Mouse (Mus musculus): Measurements from ENCODE around the gene Vmn2r83. TPM values are rescaled to one million over a fixed set of nuclear protein-coding genes. Genes with fewer than 3 reads are reported as not detected.

The Vmn2r83 gene
- polyA plus RNA-seq, 1 experiment from 2014 or later, result not detected

DNA sequence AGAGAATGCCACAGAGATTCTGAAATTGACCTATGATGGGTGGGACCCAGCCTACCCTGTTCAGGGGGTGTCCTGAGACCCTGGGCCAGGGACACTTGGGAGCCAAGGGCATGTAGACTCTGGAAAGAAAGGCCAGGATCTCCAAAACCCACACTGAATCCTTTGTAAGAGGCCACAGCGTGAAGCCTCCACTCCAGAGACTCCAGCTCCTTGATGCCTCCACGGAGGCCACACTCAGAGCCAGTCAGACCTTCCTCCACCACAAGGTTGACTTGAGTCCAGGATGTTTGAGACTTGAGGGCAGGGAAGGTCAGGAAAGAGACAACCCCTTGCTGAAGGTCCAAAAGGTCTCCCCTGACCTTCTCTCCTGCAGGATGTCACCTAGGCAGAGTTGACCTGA lies 65.9 kb downstream of the Vmn2r83 start:
- no peak overlapping the region for H3K4me3 ChIP-seq (ENCODE audit: low read length)
- H3K9ac ChIP-seq (ENCODE audit: low read length), result no peak overlapping the region
- H3K9me3 ChIP-seq (replicated peaks; ENCODE audit: control insufficient read depth, low read length), result no peaks in the 10 kb centered on the region
- H3K27me3 ChIP-seq (ENCODE audit: control insufficient read depth, insufficient read depth, low read length), result 0 out of 2 replicates have a peak, but pooled peaks cover 4% of the 10 kb centered on the region
- H3K4me1 ChIP-seq (ENCODE audit: control insufficient read depth, insufficient read depth, low read length), result peaks cover 4% of the 10 kb centered on the region; the same call in 1 of the 2 replicates
- WGBS, result 91% methylated on average over 2 of the region's 2 CpGs
- no peak for ATAC-seq (replicated peaks; ENCODE audit: extremely low read depth, insufficient read depth, low FRiP score)
- H3K36me3 ChIP-seq (ENCODE audit: control insufficient read depth, insufficient read depth), result peaks cover 1% of the 10 kb centered on the region; the same call in 1 of the 2 replicates
- H3K27ac ChIP-seq (ENCODE audit: low read length), result no peak overlapping the region
- H3K4me2 ChIP-seq (ENCODE audit: low read depth, low read length), result no peak overlapping the region

GRCm38 (mm10) chr10:79535431-79535830 lies 66.9 kb downstream of the Vmn2r83 start:
- Histone ChIP-seq H3K9ac (ENCODE audit: low read length) (no peak overlapping the region), H3K27me3 (ENCODE audit: control insufficient read depth, insufficient read depth, low read length) (0 out of 2 replicates have a peak, but pooled peaks cover 4% of the 10 kb centered on the region), H3K4me3 (ENCODE audit: low read length) (no peak overlapping the region), H3K4me1 (ENCODE audit: control insufficient read depth, insufficient read depth, low read length) (peaks cover 4% of the 10 kb centered on the region; the same call in 1 of the 2 replicates), H3K9me3 (replicated peaks; ENCODE audit: control insufficient read depth, low read length) (no peaks in the 10 kb centered on the region), H3K4me2 (ENCODE audit: low read depth, low read length) (no peak overlapping the region), H3K36me3 (ENCODE audit: control insufficient read depth, insufficient read depth) (peaks cover 11% of the 10 kb centered on the region; the same call in 1 of the 2 replicates), H3K27ac (ENCODE audit: low read length) (no peak overlapping the region)
- 62% methylated on average over 1 of the region's 1 CpGs for WGBS
- ATAC-seq (replicated peaks; ENCODE audit: extremely low read depth, insufficient read depth, low FRiP score), result no peak

- H3K9ac ChIP-seq (ENCODE audit: low read length), result no peak overlapping the region
- H3K9me3 ChIP-seq (replicated peaks; ENCODE audit: control insufficient read depth, low read length), result no peaks in the 10 kb centered on the region
- peaks cover 20% of the 10 kb centered on the region for H3K36me3 ChIP-seq (ENCODE audit: control insufficient read depth, insufficient read depth)
- 69% methylated on average over 12 of the region's 12 CpGs for WGBS
- H3K27me3 ChIP-seq (ENCODE audit: control insufficient read depth, insufficient read depth, low read length), result 0 out of 2 replicates have a peak, but pooled peaks cover 4% of the 10 kb centered on the region
- ATAC-seq (replicated peaks; ENCODE audit: extremely low read depth, insufficient read depth, low FRiP score), result no peak
- H3K27ac ChIP-seq (ENCODE audit: low read length), result no peak overlapping the region
- H3K4me2 ChIP-seq (ENCODE audit: low read depth, low read length), result no peak overlapping the region
- no peak overlapping the region for H3K4me3 ChIP-seq (ENCODE audit: low read length)
- peaks cover 4% of the 10 kb centered on the region; the same call in 1 of the 2 replicates for H3K4me1 ChIP-seq (ENCODE audit: control insufficient read depth, insufficient read depth, low read length)
These were observed 68.0 kb downstream of the Vmn2r83 start for GRCm38 (mm10) chr10:79536461-79537080.

GRCm38 (mm10) chr10:79537271-79537670 lies 68.7 kb downstream of the Vmn2r83 start:
- Histone ChIP-seq H3K4me3 (ENCODE audit: low read length) (no peak overlapping the region), H3K4me1 (ENCODE audit: control insufficient read depth, insufficient read depth, low read length) (peaks cover 4% of the 10 kb centered on the region; the same call in 1 of the 2 replicates), H3K36me3 (ENCODE audit: control insufficient read depth, insufficient read depth) (peaks cover 26% of the 10 kb centered on the region), H3K27ac (ENCODE audit: low read length) (no peak overlapping the region), H3K9ac (ENCODE audit: low read length) (no peak overlapping the region), H3K4me2 (ENCODE audit: low read depth, low read length) (no peak overlapping the region), H3K27me3 (ENCODE audit: control insufficient read depth, insufficient read depth, low read length) (0 out of 2 replicates have a peak, but pooled peaks cover 4% of the 10 kb centered on the region), H3K9me3 (replicated peaks; ENCODE audit: control insufficient read depth, low read length) (no peaks in the 10 kb centered on the region)
- 87% methylated on average over 7 of the region's 7 CpGs for WGBS
- no peak for ATAC-seq (replicated peaks; ENCODE audit: extremely low read depth, insufficient read depth, low FRiP score)

DNA sequence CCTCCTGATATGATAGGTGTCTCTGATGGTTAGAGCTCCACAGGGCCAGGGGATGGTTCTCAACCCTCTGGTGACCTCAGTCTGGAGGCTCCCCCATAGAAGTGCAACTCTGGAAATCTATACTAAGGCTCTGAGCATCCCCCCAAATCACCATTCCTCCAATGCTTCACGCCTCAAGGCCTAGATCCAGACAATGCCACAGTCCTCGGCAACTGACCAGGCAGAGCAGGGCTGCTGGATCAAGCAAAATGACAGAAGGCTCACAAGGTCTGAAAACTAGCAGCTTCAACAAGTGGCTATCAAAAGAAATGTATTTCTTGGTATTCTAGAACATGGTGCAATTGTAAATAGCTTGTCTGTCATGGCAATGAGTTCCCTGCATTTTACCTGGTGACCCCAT lies 69.2 kb downstream of the Vmn2r83 start:
- Histone ChIP-seq H3K4me3 (ENCODE audit: low read length) (no peak overlapping the region), H3K9ac (ENCODE audit: low read length) (no peak overlapping the region), H3K9me3 (replicated peaks; ENCODE audit: control insufficient read depth, low read length) (no peaks in the 10 kb centered on the region), H3K36me3 (ENCODE audit: control insufficient read depth, insufficient read depth) (peaks cover 31% of the 10 kb centered on the region), H3K27ac (ENCODE audit: low read length) (no peak overlapping the region), H3K4me1 (ENCODE audit: control insufficient read depth, insufficient read depth, low read length) (peaks cover 4% of the 10 kb centered on the region; the same call in 1 of the 2 replicates), H3K27me3 (ENCODE audit: control insufficient read depth, insufficient read depth, low read length) (0 out of 2 replicates have a peak, but pooled peaks cover 4% of the 10 kb centered on the region), H3K4me2 (ENCODE audit: low read depth, low read length) (no peak overlapping the region)
- ATAC-seq (replicated peaks; ENCODE audit: extremely low read depth, insufficient read depth, low FRiP score), result no peak
- whole genome bisulfite sequencing, result 81% methylated on average over 2 of the region's 2 CpGs

DNA sequence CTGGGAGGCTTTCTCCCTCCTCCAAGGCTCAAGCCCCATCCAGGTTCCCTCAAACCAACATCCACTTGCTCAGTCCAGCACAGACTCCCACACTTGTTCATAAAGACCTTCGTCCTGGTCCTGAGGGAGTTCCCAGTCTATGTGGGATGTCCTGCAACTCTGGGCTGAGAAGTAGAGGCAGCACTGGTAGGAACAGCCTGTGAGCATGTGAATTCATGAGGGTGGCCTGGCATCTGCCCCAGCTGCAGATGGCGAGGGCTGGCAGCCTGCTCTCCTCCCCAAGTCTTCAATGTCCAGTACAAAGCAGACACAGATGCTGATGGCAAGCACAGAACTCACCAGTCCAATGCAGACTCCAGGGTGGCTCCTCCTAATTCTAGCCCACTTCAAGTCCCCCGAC lies 69.8 kb downstream of the Vmn2r83 start:
- no peak for ATAC-seq (replicated peaks; ENCODE audit: extremely low read depth, insufficient read depth, low FRiP score)
- H3K4me1 ChIP-seq (ENCODE audit: control insufficient read depth, insufficient read depth, low read length), result peaks cover 4% of the 10 kb centered on the region; the same call in 1 of the 2 replicates
- no peak overlapping the region for H3K4me3 ChIP-seq (ENCODE audit: low read length)
- no peak overlapping the region for H3K9ac ChIP-seq (ENCODE audit: low read length)
- 0 out of 2 replicates have a peak, but pooled peaks cover 4% of the 10 kb centered on the region for H3K27me3 ChIP-seq (ENCODE audit: control insufficient read depth, insufficient read depth, low read length)
- no peak overlapping the region for H3K4me2 ChIP-seq (ENCODE audit: low read depth, low read length)
- no peaks in the 10 kb centered on the region for H3K9me3 ChIP-seq (replicated peaks; ENCODE audit: control insufficient read depth, low read length)
- WGBS, result 88% methylated on average over 3 of the region's 3 CpGs
- H3K27ac ChIP-seq (ENCODE audit: low read length), result no peak overlapping the region
- peaks cover 36% of the 10 kb centered on the region for H3K36me3 ChIP-seq (ENCODE audit: control insufficient read depth, insufficient read depth)

GRCm38 (mm10) chr10:79538873-79539272 lies 70.3 kb downstream of the Vmn2r83 start:
- no peak for ATAC-seq (replicated peaks; ENCODE audit: extremely low read depth, insufficient read depth, low FRiP score)
- Histone ChIP-seq H3K27ac (ENCODE audit: low read length) (no peak overlapping the region), H3K9ac (ENCODE audit: low read length) (no peak overlapping the region), H3K27me3 (ENCODE audit: control insufficient read depth, insufficient read depth, low read length) (0 out of 2 replicates have a peak, but pooled peaks cover 4% of the 10 kb centered on the region), H3K4me2 (ENCODE audit: low read depth, low read length) (no peak overlapping the region), H3K9me3 (replicated peaks; ENCODE audit: control insufficient read depth, low read length) (no peaks in the 10 kb centered on the region), H3K4me3 (ENCODE audit: low read length) (no peak overlapping the region), H3K4me1 (ENCODE audit: control insufficient read depth, insufficient read depth, low read length) (peaks cover 2% of the 10 kb centered on the region; the same call in 1 of the 2 replicates), H3K36me3 (ENCODE audit: control insufficient read depth, insufficient read depth) (peaks cover 41% of the 10 kb centered on the region)
- 60% methylated on average over 4 of the region's 4 CpGs for WGBS

- Histone ChIP-seq H3K27ac (ENCODE audit: low read length) (no peak overlapping the region), H3K27me3 (ENCODE audit: control insufficient read depth, insufficient read depth, low read length) (no peaks in the 10 kb centered on the region), H3K4me3 (ENCODE audit: low read length) (no peak overlapping the region), H3K4me2 (ENCODE audit: low read depth, low read length) (no peak overlapping the region), H3K9me3 (replicated peaks; ENCODE audit: control insufficient read depth, low read length) (no peaks in the 10 kb centered on the region), H3K9ac (ENCODE audit: low read length) (no peak overlapping the region), H3K4me1 (ENCODE audit: control insufficient read depth, insufficient read depth, low read length) (no peaks in the 10 kb centered on the region), H3K36me3 (ENCODE audit: control insufficient read depth, insufficient read depth) (peaks cover 49% of the 10 kb centered on the region)
- 90% methylated on average over 16 of the region's 16 CpGs for WGBS
- ATAC-seq (replicated peaks; ENCODE audit: extremely low read depth, insufficient read depth, low FRiP score), result no peak
These were observed 71.4 kb downstream of the Vmn2r83 start for GRCm38 (mm10) chr10:79539701-79540495.

GRCm38 (mm10) chr10:79540746-79541145 lies 72.2 kb downstream of the Vmn2r83 start:
- H3K27me3 ChIP-seq (ENCODE audit: control insufficient read depth, insufficient read depth, low read length), result no peaks in the 10 kb centered on the region
- H3K4me1 ChIP-seq (ENCODE audit: control insufficient read depth, insufficient read depth, low read length), result no peaks in the 10 kb centered on the region
- ATAC-seq (replicated peaks; ENCODE audit: extremely low read depth, insufficient read depth, low FRiP score), result no peak
- WGBS, result 88% methylated on average over 11 of the region's 11 CpGs
- no peak overlapping the region for H3K4me3 ChIP-seq (ENCODE audit: low read length)
- peaks cover 54% of the 10 kb centered on the region for H3K36me3 ChIP-seq (ENCODE audit: control insufficient read depth, insufficient read depth)
- no peak overlapping the region for H3K27ac ChIP-seq (ENCODE audit: low read length)
- no peak overlapping the region for H3K4me2 ChIP-seq (ENCODE audit: low read depth, low read length)
- no peaks in the 10 kb centered on the region for H3K9me3 ChIP-seq (replicated peaks; ENCODE audit: control insufficient read depth, low read length)
- no peak overlapping the region for H3K9ac ChIP-seq (ENCODE audit: low read length)
